Mouse (Mus musculus) ES-E14 (cell line): ENCODE measurements around the gene 9930022D16Rik. TPM values are rescaled to one million over a fixed set of nuclear protein-coding genes. Genes with fewer than 3 reads are reported as not detected.

Source experiments
- DNase-seq: peaks from one replicate; pipeline ENCODE4 v3.0.0-alpha.2; 2013; ENCODE audit warnings: low read depth, low spot score
- H3K27ac ChIP-seq: 2 replicates; pipeline ENCODE4 v1.5.1; 2012; ENCODE audit warnings: low read depth, mild to moderate bottlenecking, low read length, moderate library complexity, mixed read lengths; ENCODE audit not compliant: poor library complexity, insufficient read depth, severe bottlenecking
- H3K36me3 ChIP-seq: 2 replicates; pipeline ENCODE4 v1.6.1; 2012; ENCODE audit warnings: mild to moderate bottlenecking, low read length, moderate library complexity, mixed read lengths; ENCODE audit not compliant: control insufficient read depth, poor library complexity, insufficient read depth, severe bottlenecking
- H3K4me1 ChIP-seq, 2 experiments: fragments of 150-350 bp in 1 of 2; sonication (generic) in 1 of 2; 2 replicates each; pipeline ENCODE4 v1.6.1; 2012; ENCODE audit warnings: low read length in 2 of 2, mild to moderate bottlenecking in 1 of 2, mixed read lengths in 1 of 2; ENCODE audit not compliant: control insufficient read depth in 2 of 2, insufficient read depth in 2 of 2, poor library complexity in 1 of 2
- H3K4me3 ChIP-seq, 2 experiments: fragments of 150-350 bp in 1 of 2; sonication (generic) in 1 of 2; 2 replicates each; pipeline ENCODE4 v1.5.1; 2012; ENCODE audit warnings: low read length in 2 of 2, low read depth in 1 of 2, mild to moderate bottlenecking in 1 of 2, mixed read lengths in 1 of 2; ENCODE audit not compliant: insufficient read depth in 1 of 2, poor library complexity in 1 of 2, severe bottlenecking in 1 of 2
- H3K9ac ChIP-seq: 2 replicates; pipeline ENCODE4 v1.6.1; 2012; ENCODE audit warnings: low read depth, mild to moderate bottlenecking, low read length, mixed read lengths; ENCODE audit not compliant: poor library complexity, insufficient read depth, severe bottlenecking
- H3K9me3 ChIP-seq: fragments of 150-350 bp; sonication (generic); 2 replicates; pipeline ENCODE4 v1.6.1; 2012; ENCODE audit warnings: low read depth, mild to moderate bottlenecking, low read length; ENCODE audit not compliant: control insufficient read depth, insufficient read depth
- CHD2 ChIP-seq: IDR thresholded peaks from 2 replicates; pipeline ENCODE4 v1.6.1; 2014; ENCODE audit warnings: mild to moderate bottlenecking, low read depth, low read length, inconsistent platforms
- HCFC1 ChIP-seq: IDR thresholded peaks from 2 replicates; pipeline ENCODE4 v1.6.1; 2012; ENCODE audit warnings: low read length, inconsistent platforms, borderline replicate concordance; ENCODE audit not compliant: insufficient read depth
- MAFK ChIP-seq: IDR thresholded peaks from 2 replicates; pipeline ENCODE4 v1.6.1; 2014; ENCODE audit warnings: mild to moderate bottlenecking, low read depth, low read length, inconsistent platforms; ENCODE audit not compliant: insufficient read depth
- ZC3H11A ChIP-seq: IDR thresholded peaks from 2 replicates; pipeline ENCODE4 v1.6.1; 2012; ENCODE audit warnings: low read depth, mild to moderate bottlenecking, inconsistent platforms, low read length, borderline replicate concordance
- ZNF384 ChIP-seq: IDR thresholded peaks from 2 replicates; pipeline ENCODE4 v1.6.1; 2012; ENCODE audit warnings: low read depth, low read length, inconsistent platforms
- in situ Hi-C, 2 experiments: fragments of 600-800 bp; cut with MboI; formaldehyde crosslinking; loops; one replicate each; pipeline ENCODE4 v1.15.1; 2025; ENCODE audit warnings: low sequenced_read_pairs in 2 of 2, inconsistent platforms in 1 of 2; ENCODE audit not compliant: unreplicated experiment in 2 of 2
- total RNA-seq: library from RNA; depleted of rRNA; stranded (reverse); fragments of 300-350 nt; gene quantifications from 2 replicates; pipeline ENCODE4 v1.2.3, GENCODE M21; 2012; rRNA removed

Gene 9930022D16Rik
- total RNA-seq, 1 experiment = not detected

GRCm38 (mm10) chr11:109460586-109460985 lies 46.9 kb downstream of the 9930022D16Rik start:
- DNase-seq = no peak
- Histone ChIP-seq H3K4me1 (no peaks in the 10 kb centered on the region), H3K4me3 (no peak overlapping the region), H3K9me3 (no peaks in the 10 kb centered on the region), H3K36me3 (peaks cover 8% of the 10 kb centered on the region), H3K27ac (no peak overlapping the region), H3K9ac (no peak overlapping the region)
- in situ Hi-C loops = no loop called here
- no peak for TF ChIP-seq HCFC1

GRCm38 (mm10) chr11:109465068-109465467 lies 51.4 kb downstream of the 9930022D16Rik start:
- no peak overlapping the region for H3K27ac ChIP-seq
- TF ChIP-seq HCFC1 (no peak), CHD2 (no peak), ZNF384 (no peak), ZC3H11A (no peak)
- no peaks in the 10 kb centered on the region for H3K9me3 ChIP-seq
- H3K9ac ChIP-seq = no peak overlapping the region
- peaks cover 0 to 2% of the 10 kb centered on the region in 2 experiments; a peak in 1 of 4 replicates for H3K4me1 ChIP-seq
- DNase-seq = no peak
- peaks cover 11% of the 10 kb centered on the region for H3K36me3 ChIP-seq
- no peak overlapping the region for H3K4me3 ChIP-seq
- in situ Hi-C loops = no loop called here

GRCm38 (mm10) chr11:109466987-109467386 lies 53.3 kb downstream of the 9930022D16Rik start:
- H3K27ac ChIP-seq = no peak overlapping the region; the same call in 1 of the 2 replicates
- no peak for DNase-seq
- in situ Hi-C loops = no loop called here
- H3K4me1 ChIP-seq = peaks cover 0 to 3% of the 10 kb centered on the region in 2 experiments; a peak in 1 of 4 replicates
- no peak overlapping the region for H3K4me3 ChIP-seq
- no peak overlapping the region for H3K9ac ChIP-seq
- no peaks in the 10 kb centered on the region for H3K9me3 ChIP-seq
- no peak for TF ChIP-seq CHD2
- no peak for TF ChIP-seq ZC3H11A
- no peak for TF ChIP-seq MAFK
- TF ChIP-seq ZNF384 = no peak
- TF ChIP-seq HCFC1 = no peak
- peaks cover 11% of the 10 kb centered on the region for H3K36me3 ChIP-seq

- H3K4me3 ChIP-seq = no peak overlapping the region
- no peak overlapping the region for H3K27ac ChIP-seq
- H3K9ac ChIP-seq = no peak overlapping the region
- peaks cover 5% of the 10 kb centered on the region; the same call in 1 of the 2 replicates for H3K36me3 ChIP-seq
- DNase-seq = no peak
- H3K9me3 ChIP-seq = no peaks in the 10 kb centered on the region
- peaks cover 0 to 3% of the 10 kb centered on the region in 2 experiments; a peak in 1 of 4 replicates for H3K4me1 ChIP-seq
- in situ Hi-C loops = no loop called here
- TF ChIP-seq CHD2 (no peak), ZC3H11A (no peak), MAFK (no peak), HCFC1 (no peak)
These were observed 54.4 kb downstream of the 9930022D16Rik start for GRCm38 (mm10) chr11:109468133-109468532.

Other genes starting within 250 kb of the 9930022D16Rik start
- 1.6 and 2.5 TPM in 2 replicates for gene Rgs9, start 115.8 kb upstream of the 9930022D16Rik start, total RNA-seq
- gene Gna13, start 51.1 kb upstream of the 9930022D16Rik start, total RNA-seq = 32.9 and 34.8 TPM in 2 replicates
- gene Amz2, start 12.0 kb downstream of the 9930022D16Rik start, total RNA-seq = 14.1 and 20.1 TPM in 2 replicates
- 1.0 and 1.4 TPM in 2 replicates for gene Arsg, start 59.5 kb downstream of the 9930022D16Rik start, total RNA-seq
- 25.5 and 26.8 TPM in 2 replicates for gene Slc16a6, start 59.7 kb downstream of the 9930022D16Rik start, total RNA-seq
- gene Wipi1, start 198.1 kb downstream of the 9930022D16Rik start, total RNA-seq = 4.8 and 6.6 TPM in 2 replicates
- 26.8 and 46.0 TPM in 2 replicates for gene Prkar1a, start 235.5 kb downstream of the 9930022D16Rik start, total RNA-seq